Mouse (Mus musculus) c-Kit-positive CD71-positive TER-119-positive erythroid progenitor cells, embryonic 14.5 days (primary cell): ENCODE results near the gene Ptpre.
"Not testable (repeated sequence)": the region's sequence is repeated elsewhere in the genome, so short reads cannot be mapped to it uniquely, and the experiment has no call there.

Experiments used
- DNase-seq: peaks from one replicate; pipeline ENCODE4 v3.0.0-alpha.2; 2013; ENCODE audit warnings: low spot score

The Ptpre gene

DNA sequence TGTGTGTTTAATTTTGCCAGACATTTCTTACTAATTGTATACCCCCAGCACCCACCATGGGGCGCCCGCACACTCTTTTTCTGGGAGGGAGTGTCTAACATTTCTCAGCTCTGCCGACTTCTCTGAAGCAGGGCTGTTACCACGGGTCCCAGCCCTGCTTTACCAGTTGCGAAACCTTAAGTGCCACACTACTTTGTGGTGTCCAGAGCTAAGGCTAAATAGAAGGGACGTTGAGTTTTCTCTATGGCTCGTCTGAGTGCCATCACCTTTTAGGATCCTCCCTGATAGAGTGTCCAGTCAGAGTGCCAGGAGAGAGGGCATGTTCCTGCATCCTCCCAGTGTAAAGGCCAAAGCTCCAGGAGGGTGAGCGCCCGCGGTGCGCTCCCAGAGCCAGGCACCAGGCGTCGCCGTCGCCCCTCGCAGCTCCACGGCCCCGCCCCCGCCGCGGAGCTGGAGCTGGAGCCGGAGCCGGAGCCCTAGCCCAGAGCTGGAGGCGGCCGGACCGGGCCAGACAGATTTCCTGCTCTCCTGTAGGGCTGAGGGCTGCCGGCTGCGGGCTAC lies at the start of gene Ptpre:
Ptpre (plus strand) TSS at position 141 of the 561 bp plus-strand sequence.
- peak; percentile 67 for DNase-seq

DNA sequence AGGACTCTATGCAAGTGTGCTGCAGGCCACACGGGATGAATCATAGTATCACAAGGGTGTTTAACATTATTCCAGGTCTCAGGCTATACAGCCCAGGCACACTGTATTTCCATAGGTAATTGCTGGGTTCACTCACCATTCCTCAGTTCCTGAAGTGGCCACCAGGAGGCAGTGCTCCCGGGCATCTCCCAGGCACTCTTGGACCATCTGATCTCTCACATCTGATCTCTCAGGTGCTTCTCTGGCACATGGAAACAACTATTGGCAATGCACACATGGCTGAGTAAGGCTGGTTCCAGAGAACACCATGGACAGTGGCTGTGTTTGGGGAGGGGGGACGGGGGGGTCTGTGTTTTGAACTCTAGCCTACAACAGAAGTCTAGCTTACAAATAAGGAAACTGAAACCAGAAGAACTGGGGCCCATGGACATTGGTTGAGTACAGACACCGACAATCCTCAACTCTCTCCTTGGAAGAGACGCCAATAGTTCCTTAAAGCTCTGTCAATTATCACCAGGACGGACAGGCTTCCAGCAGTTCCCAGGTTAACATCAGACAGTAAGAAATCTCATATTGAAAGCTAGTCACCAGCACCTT lies 49.0 kb upstream of the Ptpre start:
- DNase-seq: peak; percentile 21

DNA sequence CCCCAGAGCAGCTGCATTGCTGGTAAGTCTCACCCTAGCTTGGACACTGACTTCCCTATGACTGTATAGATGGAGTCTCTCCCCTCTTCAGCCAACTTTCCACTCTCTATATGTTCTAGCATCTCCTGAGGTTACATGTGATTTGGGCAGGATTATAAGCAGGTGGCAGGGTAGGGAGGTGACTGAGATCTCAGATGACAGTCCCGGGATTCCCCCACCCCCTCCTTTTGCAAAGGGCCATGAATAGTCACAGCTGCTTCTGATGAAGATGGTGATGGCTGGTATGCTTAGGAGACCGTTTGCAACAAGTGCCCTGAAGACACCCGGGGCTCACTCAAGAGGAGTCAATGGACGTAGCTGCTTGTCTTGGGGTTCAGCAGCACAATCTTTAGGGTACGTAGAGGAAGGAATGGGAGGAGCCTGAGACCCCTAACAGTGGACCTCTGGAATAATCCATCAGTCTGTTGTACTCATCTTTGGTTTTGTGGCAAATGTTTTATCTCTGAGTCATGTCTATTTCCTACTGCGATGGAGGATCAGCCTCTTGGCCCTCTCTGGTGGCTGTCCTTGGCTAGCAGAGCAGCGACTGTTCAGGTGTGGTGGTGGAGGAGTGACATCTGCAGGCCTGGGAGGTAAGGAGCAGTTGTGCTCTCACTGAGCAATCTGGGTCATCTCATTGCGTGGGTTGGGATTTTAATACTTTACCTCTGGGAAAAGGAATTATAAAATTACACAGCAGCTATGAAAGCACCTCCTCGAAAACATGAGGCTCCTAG lies 47.4 kb upstream of the Ptpre start:
- no peak for DNase-seq

GRCm38 (mm10) chr7:135490500-135490886 lies 46.8 kb upstream of the Ptpre start:
- no peak for DNase-seq

DNA sequence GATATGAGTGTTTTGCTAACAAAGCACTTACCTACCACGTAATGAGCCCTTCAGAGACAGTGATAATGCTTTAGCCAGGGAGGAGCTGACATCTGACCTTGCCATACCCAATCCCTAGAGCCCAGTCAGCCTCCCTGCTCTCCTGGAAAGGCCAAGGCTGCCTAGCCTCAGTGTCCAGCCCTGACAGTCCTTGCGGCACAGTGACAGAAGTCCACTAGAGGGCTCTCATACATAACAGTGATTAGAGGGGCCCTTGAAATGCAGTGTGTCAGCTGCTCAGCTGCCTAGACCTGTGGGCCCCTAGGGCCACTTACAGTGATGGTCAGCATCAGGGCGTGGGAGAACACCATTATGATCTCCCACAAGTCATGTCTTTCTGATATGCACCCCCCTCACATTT lies 42.0 kb upstream of the Ptpre start:
- DNase-seq: no peak

DNA sequence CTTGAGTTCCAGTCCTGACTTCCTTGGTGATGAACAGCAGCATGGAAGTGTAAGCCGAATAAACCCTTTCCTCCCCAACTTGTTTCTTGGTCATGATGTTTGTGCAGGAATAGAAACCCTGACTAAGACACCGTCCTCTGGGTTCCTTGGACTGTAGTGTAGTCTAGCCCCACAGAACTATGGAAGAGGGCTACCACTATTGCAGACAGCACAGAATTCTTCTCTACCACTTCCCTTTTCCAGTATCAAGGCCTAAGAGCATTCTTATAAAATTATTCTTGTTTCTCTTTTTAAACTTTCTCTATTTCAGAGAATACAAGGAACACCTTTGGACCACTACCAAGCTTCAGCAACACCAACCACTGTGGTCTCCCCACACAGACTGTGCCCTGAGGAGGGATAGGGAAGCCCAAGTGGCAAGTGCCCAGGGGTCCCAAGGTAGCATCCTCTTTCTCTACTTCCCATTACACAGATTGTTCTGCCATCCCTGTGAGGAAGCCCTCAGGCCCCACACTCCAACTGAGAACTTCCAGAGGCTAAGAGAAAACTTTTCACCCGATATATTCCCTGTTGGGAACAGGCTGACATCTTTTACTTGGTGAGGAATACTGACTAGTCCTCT lies 38.6 kb upstream of the Ptpre start:
- no peak for DNase-seq

- DNase-seq: no peak
Observed at GRCm38 (mm10) chr7:135499403-135499802, 37.9 kb upstream of the Ptpre start.

GRCm38 (mm10) chr7:135506506-135506905 lies 30.8 kb upstream of the Ptpre start:
- not testable (repeated sequence) for DNase-seq

DNA sequence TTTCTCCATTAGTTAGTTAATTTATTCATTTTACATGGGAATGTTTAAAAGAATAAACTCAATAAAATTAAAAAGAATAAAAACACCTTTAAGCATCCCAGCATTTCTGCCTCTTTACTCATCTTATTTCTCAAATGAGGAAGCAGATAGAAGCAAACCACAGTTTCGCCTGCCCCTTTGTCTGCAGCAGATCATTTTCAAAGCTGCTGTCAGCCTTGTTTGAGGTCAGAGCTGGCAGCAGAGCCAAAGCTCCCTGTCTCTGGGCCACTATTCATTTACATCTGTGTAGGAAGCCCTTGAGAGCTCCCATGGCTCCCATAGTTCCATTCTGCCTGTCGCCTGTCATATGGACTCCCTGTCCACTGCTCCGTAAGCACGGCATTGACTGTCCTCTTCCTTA lies 28.7 kb upstream of the Ptpre start:
- no peak for DNase-seq

DNA sequence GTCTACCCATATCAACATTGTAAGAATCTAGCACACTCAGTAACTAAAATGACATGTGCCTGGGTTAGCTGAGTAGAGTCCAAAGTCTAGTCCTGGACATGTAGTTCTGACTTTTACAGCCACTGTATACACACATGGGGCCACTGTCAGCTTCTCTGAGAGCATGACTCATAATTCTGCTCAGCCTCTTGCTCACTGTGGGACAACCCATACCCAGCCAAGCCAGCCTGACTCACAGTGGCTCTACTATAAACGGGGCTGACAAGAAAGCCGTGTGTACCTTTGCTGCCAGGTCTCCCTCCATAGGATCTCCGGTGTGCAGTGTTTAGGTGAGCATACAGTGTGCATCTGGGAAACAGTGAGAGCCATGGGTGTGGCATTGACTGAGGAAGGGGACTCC lies 28.0 kb upstream of the Ptpre start:
- DNase-seq: no peak

GRCm38 (mm10) chr7:135510431-135510830 lies 26.9 kb upstream of the Ptpre start:
- no peak for DNase-seq

DNA sequence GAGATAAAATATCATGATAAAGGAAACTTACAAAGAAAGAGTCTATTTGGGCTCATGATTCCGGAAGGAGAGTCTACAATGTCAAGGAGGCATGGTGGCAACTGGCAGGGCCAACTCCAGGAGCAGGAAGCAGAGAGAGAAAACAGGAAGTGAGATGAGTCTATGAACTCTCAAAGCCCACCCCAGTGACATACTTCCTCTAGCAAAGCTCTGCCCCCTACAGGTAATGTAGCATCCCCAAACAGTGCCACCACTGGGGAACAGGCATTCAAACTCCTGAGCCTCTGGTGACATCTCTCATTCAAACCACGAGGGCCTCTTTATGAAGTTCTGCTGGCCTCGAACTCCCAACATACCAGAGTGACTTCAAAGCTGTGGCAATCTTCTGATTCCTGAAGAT lies 25.6 kb upstream of the Ptpre start:
- no peak for DNase-seq

- DNase-seq: no peak
Observed at GRCm38 (mm10) chr7:135517191-135517590, 20.1 kb upstream of the Ptpre start.

- DNase-seq: no peak
Observed at GRCm38 (mm10) chr7:135520241-135520640, 17.0 kb upstream of the Ptpre start.

GRCm38 (mm10) chr7:135521755-135522512 lies 15.3 kb upstream of the Ptpre start:
- DNase-seq: no peak

- no peak for DNase-seq
Observed at GRCm38 (mm10) chr7:135523981-135524380, 13.3 kb upstream of the Ptpre start.

- DNase-seq: no peak
Observed at GRCm38 (mm10) chr7:135524424-135524967, 12.8 kb upstream of the Ptpre start.

- DNase-seq: no peak
Observed at GRCm38 (mm10) chr7:135526574-135527152, 10.6 kb upstream of the Ptpre start.

- no peak for DNase-seq
Observed at GRCm38 (mm10) chr7:135527169-135527568, 10.1 kb upstream of the Ptpre start.

- no peak for DNase-seq
Observed at GRCm38 (mm10) chr7:135528515-135528914, 8.8 kb upstream of the Ptpre start, which contains the start of gene Clrn3. Gene Clrn3 (minus strand): TSS chr7:135528654.

DNA sequence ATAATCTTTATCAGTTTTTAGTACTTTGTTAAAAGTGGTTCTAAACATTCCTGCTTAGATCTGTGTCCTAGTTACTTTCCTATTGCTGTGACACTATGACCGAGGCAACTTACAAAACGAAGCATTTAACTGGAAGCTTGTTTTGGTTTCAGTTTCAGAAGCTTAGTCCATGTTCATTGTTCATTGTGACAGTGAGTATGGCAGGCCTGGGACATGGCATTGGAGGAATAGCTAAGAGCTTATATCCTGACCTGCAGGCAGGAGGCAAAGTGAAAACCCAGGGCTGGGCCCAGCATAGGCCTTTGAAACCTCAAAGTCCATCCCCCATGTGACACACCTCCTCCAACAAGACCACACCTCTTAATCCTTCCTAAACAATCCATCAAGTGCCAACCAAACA lies 8.2 kb upstream of the Ptpre start:
- no peak for DNase-seq
